In genomic region chr9:68094561-68094960, GRCm38 (mm10) we compare ENCODE assay signal across 16 mouse cellular contexts.
DNase-seq lines count a peak whose midpoint lies in the region; TF ChIP-seq lines count a peak whose summit lies in the region.
"Had no signal": no experiment of that assay in that cellular context is flagged by ENCODE, and none has a peak within 500 bp of the region (broad histone marks: within the 10 kb centered on the region; RNA-seq: fewer than 3 reads in every experiment).

No protein-coding gene starts in this region.

- no peak overlapping the region for H3K4me3 ChIP-seq in layer of hippocampus, adult 2 months
- no peak overlapping the region for H3K4me3 ChIP-seq in gastrocnemius, adult 2 months
- H3K4me3 ChIP-seq: embryonic facial prominence, embryonic 12.5 days; forebrain, embryonic 12.5 days; heart, embryonic 12.5 days; hindbrain, embryonic 10.5 days; intestine, embryonic 15.5 days had no signal

- H3K27ac ChIP-seq in layer of hippocampus, adult 2 months: peak overlapping the region; percentile 64; the same call in 1 of the 2 replicates
- H3K27ac ChIP-seq in gastrocnemius, adult 2 months: no peak overlapping the region
- H3K27ac ChIP-seq: embryonic facial prominence, embryonic 12.5 days; forebrain, embryonic 12.5 days; hindbrain, embryonic 10.5 days; hindbrain, embryonic 14.5 days; intestine, embryonic 15.5 days had no signal

- no peak for TF ChIP-seq CTCF in layer of hippocampus, adult 2 months (conservative IDR thresholded peaks at IDR 0.05)
- TF ChIP-seq CTCF in gastrocnemius, adult 2 months (IDR thresholded peaks at IDR 0.05): no peak

- no peak for DNase-seq in layer of hippocampus, adult 2 months (ENCODE audit: low spot score in 2 of 2)
- DNase-seq in layer of hippocampus, adult 9-10 months (ENCODE audit: low spot score): no peak
- peak; percentile 7 for DNase-seq in urinary bladder, postnatal 14 days (ENCODE audit: low spot score)
- DNase-seq in urinary bladder, adult 2 months (ENCODE audit: low spot score): no peak
- peak; percentile 40 for DNase-seq in cerebellum, adult 9-11 months
- peak; percentile 12 for DNase-seq in cerebellum, postnatal 36 days
- no peak for DNase-seq in gastrocnemius, adult 2 months
- DNase-seq in adrenal gland, postnatal 36 days: no peak
- DNase-seq: adrenal gland, adult 8-10 months; gastrocnemius, postnatal 25 days had no signal

- intact Hi-C loops in gastrocnemius, adult 2 months (cut with DNase I): no loop called here

Comparison
In these comparisons a context has a peak if more than half of its experiments do, and no peak if none do; other contexts are left out.
1. DNase-seq: peak in urinary bladder, postnatal 14 days (single experiment), cerebellum, adult 9-11 months (single experiment) and cerebellum, postnatal 36 days (2 of 2); none in layer of hippocampus, adult 2 months (0 of 2), layer of hippocampus, adult 9-10 months (single experiment), urinary bladder, adult 2 months (single experiment), gastrocnemius, adult 2 months (single experiment) and adrenal gland, postnatal 36 days (0 of 2).